Mouse (Mus musculus): ENCODE results near the gene Snx6.
"Not testable (repeated sequence)": the region's sequence is repeated elsewhere in the genome, so short reads cannot be mapped to it uniquely, and the experiment has no call there.

The Snx6 gene

DNA sequence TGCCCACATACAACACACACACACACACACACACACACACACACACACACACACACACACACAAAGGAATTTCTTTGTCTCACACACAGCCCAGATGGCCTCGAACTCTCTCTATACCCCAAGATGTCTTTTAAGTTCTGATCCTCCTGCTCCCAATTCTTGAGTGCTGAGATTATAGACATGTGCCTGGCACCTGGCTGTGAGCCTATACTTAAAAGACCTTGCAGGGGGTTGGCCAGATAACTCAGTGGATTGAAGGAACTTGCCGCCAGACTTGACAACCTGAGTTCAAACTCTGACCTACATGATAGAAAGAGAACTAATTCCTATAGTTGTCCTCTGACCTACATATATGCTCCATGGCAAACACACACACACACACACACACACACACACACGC is 8.0 kb upstream of the Snx6 start:
- no peak for DNase-seq (ENCODE audit: low read depth, low spot score)

DNA sequence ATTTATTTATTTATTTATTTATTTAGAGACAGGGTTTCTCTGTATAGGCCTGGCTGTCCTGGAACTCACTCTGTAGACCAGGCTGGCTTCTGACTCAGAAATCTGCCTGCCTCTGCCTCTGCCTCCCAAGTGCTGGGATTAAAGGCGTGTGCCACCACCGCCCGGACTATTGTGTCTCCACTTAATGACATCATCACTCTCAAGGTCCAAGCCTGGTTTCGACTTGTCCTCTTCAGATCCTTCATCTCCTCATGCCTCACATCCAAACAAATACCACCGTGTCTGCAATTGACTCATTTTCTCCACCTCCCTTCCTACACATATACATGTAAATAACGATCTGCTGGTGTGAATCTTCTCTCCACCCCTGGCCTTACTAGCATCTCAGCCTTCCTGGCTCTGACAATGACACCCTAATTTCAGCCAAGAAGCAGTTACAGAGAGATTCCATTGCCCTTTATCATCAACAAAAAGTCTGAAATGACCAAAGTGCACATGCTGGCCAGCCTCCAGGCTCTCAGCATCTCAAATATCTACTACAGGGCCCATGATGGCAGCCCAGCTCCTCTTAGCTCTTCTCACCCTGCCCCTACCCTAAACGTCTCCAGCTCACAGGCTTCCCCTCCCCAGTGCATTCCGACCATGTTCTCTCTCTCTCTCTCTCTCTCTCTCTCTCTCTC is 1.2 kb upstream of the Snx6 start:
- peak; percentile 62 for DNase-seq (ENCODE audit: low read depth, low spot score)

DNA sequence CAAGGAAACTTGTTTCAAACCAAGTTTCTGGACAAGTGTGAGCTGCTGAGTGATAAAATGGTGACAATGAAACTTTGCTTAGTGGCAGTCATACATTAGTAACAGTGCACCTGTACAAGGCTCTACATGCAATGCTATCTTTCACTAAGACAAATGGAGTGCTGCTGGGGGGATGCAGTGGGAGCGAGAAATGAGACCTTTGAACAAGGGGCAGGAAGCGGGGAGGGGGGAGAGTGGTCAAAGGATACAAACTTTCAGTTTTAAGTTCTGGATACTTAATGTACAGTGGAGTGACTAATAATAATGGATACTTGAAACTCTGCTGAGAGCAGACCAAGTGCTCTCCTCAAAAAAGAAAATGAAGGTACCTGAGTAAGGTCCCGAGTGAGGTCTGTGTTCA is 1.1 kb downstream of the Snx6 start:
- no peak for DNase-seq (ENCODE audit: low read depth, low spot score)

DNA sequence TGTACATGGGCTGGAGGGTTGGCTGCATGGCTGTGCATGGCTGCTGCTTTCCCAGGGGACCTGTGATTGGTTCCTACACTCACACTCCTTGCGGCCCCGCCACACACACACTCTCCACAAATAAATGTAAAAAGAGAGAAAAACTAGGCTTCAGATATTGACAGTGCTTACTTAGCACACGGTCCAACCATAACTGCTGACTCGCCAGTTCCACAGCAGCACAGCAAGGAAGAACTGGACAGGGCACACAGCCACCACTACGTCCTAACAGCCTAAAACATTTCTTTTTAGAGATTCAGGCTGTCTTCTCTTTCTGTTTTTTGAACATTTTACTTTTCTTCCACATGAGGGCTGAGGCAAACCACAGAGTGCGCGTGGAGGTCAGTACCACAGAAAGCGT is 4.0 kb downstream of the Snx6 start:
- no peak for DNase-seq (ENCODE audit: low read depth, low spot score)

DNA sequence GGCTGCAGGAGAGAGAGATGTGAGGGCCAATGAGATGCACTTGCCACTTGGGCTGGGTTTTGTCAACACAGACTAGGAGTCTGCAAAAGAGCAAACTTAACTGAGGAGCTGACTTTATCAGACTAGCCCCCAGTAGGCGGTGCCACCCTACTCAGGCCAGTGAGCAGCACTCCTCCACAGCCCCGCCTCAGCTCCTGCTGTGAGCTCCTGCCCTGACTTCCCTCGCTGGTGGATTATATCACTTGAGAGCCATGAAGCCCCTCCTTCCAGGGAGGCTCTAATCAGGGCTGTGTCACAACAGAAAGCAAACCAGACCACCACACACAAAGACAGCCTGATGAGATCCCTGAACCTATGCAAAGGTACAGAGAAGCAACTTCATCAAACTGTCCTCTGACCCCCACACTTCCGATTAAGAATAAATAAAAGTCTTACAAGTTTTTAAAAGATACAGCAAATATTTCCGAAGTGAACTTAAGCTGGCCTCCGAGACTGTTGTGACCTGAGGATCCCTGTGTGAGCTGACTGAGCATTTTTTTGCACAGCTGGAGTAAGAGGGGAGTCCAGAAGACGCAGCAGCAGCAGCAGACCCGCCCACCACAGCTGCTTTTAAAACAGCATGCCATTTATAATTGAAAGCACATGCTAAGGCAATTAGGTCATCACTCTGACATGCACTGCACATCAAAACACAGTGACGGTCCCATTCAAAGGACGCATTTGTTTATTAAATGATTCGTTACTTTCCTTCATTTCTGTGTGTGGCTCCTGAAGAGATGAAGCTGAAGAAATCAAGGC is 6.0 kb downstream of the Snx6 start:
- peak; percentile 90 for DNase-seq (ENCODE audit: low read depth, low spot score)

DNA sequence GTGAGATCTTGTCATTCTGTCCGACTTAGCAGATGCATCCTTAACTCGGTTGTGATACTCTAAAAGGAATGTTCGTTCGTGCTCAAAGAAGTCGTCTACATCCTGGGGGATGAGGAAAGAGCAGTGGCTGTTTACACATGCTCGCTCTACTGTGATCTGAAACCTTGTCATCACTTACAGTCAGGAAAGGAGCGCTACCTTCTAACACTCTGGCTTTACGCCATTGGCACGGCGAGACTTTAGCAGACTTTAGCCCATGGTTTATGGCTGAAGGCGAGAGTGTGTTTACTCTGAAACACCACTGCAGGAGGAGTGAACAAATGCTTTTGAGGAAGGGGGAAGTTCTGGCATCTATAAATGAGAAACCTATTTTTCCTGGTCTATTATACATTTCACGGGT is 31.9 kb downstream of the Snx6 start:
- no peak for DNase-seq (ENCODE audit: low read depth, low spot score)

DNA sequence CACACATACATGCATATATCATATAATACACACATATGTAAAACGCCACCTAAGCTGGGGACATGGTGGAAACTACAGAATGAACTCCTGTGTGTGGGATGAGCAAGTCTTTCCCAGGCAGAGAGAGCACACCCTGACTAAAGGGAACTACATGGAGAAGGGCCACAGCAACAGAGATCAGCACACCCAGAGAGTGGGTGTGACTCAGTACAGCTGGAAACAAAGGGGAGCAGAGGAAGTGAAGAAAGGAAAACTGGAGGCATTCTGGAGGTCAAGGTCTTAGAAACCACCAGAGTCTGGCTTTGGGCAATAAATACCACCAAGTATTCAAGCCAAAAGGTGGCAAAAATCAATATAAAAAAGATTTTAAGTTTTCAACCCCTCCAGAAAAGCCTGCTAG is 34.8 kb downstream of the Snx6 start:
- DNase-seq (ENCODE audit: low read depth, low spot score) = peak; percentile 39

DNA sequence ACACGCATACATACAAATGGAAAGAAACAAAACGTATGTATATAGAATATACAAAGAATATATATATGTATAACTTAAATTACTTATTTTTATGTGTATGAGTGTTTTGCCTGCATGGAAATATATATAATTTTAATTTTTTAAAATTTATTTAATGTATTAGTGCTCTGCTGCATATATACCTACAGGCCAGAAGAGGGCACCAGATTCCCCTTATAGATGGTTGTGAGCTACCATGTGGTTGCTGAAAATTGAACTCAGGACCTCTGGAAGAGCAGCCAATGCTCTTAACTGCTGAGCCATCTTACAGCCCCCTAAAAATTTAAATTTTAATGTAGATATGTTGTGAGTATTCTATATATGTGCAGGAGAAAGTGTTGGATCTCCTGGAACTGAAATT is 36.7 kb downstream of the Snx6 start:
- peak; percentile 32 for DNase-seq (ENCODE audit: low read depth, low spot score)

DNA sequence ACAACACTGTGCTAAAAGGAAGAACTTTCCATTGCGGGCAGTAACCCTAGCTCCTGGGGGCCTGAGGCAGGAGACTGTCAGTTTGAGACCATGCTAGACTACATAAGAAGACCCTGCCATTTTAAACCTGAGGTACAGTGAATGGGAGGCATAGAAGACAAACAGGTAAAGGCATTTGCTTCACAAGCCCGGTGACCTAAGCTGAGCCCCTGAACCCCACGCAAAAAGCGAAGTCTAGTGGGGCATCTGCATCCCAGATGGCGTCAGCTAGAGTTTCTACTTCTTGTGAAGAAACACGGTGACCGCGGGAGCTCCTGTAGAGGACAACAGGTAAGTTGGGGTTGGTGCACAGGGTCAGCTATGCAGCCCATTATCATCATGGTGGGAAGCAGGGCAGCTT is 46.9 kb downstream of the Snx6 start:
- no peak for DNase-seq (ENCODE audit: low read depth, low spot score)

DNA sequence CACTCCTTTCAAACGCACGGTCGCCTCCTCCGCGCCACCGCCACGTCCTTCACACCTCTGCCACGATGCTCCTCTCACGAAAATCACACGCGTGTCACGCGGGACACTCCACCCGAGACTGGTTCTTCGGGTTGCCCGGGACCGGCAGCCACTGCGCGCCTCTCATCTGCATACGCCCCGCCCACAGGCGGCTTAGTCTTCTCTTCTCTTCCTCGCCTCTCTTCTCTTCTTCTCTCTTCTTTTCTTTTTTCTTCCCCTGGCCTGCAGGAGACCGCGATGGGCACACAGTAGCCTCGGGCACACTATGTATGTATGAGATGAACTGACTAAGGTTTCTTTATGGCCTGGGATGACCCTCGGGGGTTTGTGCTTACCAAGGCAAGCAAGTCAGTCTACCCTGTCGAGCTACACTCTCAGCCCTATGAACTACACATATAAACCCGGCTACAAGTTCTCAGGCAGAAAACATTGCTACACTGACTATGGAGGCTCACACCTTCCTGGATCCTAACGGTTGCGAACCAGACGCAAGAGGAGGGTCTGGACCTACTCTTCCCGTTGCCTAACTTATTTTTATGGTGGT is 56.8 kb downstream of the Snx6 start:
- DNase-seq (ENCODE audit: low read depth, low spot score) = not testable (repeated sequence)

DNA sequence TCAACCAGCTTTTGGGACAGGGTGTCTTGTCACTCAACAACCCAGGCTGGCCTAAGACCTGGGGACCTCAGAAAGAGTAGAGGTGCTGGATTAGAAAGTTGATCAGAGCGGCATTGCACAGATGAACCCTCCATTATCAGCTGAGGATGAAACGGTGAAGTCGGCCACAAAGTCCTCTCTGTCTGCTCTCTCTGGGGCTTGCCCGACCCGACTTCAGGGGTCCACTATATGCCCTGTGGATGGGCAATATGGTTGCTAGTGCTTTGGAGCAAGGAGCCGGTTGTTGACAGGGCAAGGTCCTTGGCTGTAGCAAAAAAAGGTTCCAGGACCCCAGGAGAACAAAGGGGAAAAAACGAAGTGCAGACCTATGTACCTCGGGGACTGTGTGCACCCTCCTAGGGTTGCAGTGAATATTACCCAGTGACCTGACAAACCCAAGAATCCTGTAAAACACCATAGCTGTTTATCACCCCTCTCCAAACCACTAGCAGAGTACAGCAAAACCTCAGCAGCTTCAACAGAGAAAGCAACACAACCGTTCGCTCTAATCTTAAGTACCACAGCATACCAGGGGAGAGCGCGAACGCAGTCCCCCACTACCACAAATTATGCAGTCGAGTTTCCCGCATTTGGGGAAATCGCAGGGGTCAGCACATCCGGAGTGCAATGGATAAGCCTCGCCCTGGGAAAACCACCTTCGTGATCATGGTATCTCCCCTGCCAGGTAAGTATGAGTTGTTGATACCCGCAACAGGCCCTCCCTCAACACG is 57.4 kb downstream of the Snx6 start:
- not testable (repeated sequence) for DNase-seq (ENCODE audit: low read depth, low spot score)

DNA sequence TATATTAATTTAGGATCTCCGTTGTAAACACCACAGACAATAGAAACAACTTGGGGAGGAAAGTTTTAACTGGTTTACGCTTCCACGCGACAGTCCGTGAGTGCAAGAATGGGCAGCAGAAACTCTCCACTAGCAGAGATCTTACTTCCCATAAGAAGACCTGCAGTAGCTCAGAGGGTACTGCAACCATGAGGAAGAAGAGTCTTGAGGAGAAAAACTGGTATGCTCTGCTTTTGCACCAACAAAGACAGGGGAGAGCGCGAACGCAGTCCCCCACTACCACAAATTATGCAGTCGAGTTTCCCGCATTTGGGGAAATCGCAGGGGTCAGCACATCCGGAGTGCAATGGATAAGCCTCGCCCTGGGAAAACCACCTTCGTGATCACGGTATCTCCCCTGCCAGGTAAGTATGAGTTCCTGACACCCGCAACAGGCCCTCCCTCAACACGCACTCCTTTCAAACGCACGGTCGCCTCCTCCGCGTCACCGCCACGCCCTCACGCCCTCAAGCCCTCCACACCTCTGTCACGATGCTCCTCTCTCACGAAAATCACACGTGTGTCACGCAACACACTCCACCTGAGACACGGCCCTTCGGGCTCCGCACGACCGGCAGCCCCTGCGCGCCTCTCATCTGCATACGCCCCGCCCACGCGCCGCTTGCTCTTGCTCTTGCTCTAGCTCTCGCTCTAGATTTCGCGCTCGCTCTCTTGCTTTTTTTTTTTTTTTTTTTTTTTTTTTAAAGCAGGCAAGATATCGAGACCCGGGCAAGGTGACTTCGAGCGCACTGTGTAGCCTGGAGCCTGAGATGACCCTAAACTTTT is 61.0 kb downstream of the Snx6 start:
- DNase-seq (ENCODE audit: low read depth, low spot score) = not testable (repeated sequence)

DNA sequence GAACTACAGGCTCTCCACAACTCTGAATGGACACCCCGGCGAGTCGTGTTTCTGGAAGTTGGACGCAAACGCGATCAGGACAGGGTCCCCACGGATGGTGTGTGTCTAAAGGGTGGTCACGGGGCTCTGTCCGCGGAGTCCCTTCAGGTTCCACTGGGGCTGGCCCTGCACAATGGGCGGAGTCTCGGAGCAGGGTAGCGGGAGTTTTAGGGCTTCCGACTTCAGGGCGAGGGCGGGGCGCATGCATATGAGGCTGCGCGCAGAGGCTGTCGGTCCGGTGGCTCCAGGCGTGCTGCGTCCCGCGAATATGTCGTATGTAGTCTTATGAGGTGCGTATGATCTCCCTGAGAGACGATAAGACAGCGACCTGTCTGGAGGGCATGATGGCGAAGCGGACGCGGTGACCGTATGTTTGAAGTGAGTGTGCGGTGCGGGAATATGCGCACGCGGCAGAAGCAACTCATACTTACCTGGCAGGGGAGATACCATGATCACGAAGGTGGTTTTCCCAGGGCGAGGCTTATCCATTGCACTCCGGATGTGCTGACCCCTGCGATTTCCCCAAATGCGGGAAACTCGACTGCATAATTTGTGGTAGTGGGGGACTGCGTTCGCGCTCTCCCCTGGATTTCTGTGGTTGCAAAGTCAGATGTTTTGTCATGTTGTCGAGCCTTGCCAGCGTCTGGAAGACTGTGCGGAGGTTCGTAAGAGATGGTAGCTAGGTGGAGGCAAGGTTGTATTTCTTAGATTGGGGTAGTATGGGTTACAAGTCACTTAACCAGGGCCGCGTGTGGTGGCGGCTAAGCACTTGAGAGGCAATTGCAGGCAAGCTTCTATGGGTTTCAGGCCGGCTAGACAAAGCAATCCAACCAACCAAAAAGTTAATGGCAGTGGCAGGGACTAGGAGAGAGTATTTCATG is 66.1 kb downstream of the Snx6 start:
- DNase-seq (ENCODE audit: low read depth, low spot score) = not testable (repeated sequence)

DNA sequence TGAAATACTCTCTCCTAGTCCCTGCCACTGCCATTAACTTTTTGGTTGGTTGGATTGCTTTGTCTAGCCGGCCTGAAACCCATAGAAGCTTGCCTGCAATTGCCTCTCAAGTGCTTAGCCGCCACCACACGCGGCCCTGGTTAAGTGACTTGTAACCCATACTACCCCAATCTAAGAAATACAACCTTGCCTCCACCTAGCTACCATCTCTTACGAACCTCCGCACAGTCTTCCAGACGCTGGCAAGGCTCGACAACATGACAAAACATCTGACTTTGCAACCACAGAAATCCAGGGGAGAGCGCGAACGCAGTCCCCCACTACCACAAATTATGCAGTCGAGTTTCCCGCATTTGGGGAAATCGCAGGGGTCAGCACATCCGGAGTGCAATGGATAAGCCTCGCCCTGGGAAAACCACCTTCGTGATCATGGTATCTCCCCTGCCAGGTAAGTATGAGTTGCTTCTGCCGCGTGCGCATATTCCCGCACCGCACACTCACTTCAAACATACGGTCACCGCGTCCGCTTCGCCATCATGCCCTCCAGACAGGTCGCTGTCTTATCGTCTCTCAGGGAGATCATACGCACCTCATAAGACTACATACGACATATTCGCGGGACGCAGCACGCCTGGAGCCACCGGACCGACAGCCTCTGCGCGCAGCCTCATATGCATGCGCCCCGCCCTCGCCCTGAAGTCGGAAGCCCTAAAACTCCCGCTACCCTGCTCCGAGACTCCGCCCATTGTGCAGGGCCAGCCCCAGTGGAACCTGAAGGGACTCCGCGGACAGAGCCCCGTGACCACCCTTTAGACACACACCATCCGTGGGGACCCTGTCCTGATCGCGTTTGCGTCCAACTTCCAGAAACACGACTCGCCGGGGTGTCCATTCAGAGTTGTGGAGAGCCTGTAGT is 76.4 kb downstream of the Snx6 start:
- DNase-seq (ENCODE audit: low read depth, low spot score) = not testable (repeated sequence)

DNA sequence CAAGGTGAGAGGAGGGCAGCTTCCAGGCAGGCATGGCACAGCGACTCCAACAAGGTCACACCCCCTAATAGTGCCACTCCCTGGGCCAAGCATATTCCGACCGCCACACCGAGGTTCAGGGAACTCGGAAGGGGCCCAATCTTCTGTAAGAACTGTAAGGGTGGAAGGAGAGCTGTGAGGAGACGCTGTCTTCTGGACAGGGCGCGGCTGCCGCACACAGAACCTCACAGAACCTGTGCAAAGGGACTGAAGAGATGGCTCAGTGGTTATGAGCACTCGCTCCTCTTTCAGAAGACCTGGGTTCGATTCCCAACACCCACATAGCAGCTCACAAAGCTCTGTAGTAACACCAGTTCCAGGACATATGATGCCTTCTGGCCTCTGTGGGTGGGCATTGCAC is 78.0 kb downstream of the Snx6 start:
- DNase-seq (ENCODE audit: low read depth, low spot score) = not testable (repeated sequence)

DNA sequence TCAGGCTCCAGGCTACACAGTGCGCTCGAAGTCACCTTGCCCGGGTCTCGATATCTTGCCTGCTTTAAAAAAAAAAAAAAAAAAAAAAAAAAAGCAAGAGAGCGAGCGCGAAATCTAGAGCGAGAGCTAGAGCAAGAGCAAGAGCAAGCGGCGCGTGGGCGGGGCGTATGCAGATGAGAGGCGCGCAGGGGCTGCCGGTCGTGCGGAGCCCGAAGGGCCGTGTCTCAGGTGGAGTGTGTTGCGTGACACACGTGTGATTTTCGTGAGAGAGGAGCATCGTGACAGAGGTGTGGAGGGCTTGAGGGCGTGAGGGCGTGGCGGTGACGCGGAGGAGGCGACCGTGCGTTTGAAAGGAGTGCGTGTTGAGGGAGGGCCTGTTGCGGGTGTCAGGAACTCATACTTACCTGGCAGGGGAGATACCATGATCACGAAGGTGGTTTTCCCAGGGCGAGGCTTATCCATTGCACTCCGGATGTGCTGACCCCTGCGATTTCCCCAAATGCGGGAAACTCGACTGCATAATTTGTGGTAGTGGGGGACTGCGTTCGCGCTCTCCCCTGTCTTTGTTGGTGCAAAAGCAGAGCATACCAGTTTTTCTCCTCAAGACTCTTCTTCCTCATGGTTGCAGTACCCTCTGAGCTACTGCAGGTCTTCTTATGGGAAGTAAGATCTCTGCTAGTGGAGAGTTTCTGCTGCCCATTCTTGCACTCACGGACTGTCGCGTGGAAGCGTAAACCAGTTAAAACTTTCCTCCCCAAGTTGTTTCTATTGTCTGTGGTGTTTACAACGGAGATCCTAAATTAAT is 81.5 kb downstream of the Snx6 start:
- DNase-seq (ENCODE audit: low read depth, low spot score) = not testable (repeated sequence)

DNA sequence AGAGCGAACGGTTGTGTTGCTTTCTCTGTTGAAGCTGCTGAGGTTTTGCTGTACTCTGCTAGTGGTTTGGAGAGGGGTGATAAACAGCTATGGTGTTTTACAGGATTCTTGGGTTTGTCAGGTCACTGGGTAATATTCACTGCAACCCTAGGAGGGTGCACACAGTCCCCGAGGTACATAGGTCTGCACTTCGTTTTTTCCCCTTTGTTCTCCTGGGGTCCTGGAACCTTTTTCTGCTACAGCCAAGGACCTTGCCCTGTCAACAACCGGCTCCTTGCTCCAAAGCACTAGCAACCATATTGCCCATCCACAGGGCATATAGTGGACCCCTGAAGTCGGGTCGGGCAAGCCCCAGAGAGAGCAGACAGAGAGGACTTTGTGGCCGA is 85.0 kb downstream of the Snx6 start:
- DNase-seq (ENCODE audit: low read depth, low spot score) = not testable (repeated sequence)
